Mouse (Mus musculus) heart, embryonic 15.5 days (tissue): ENCODE data around the gene Cdrt4. TPM values are rescaled to one million over a fixed set of nuclear protein-coding genes. Genes with fewer than 3 reads are reported as not detected.

ENCODE experiments used
- ATAC-seq: fragments of 200-750 bp; cut with Nextera tagmentation; replicated peaks from 2 replicates; pipeline ENCODE4 v1.8.0; 2017; ENCODE audit warnings: low read depth, moderate TSS enrichment; ENCODE audit not compliant: insufficient number of reproducible peaks, insufficient read depth, low FRiP score
- H3K27ac ChIP-seq: fragments of 300-500 bp; sonication (generic); 2 replicates; pipeline ENCODE4 v1.5.1; 2015; ENCODE audit warnings: mild to moderate bottlenecking, inconsistent platforms
- H3K27me3 ChIP-seq: fragments of 300-500 bp; sonication (generic); 2 replicates; pipeline ENCODE4 v1.6.1; 2015; ENCODE audit warnings: inconsistent platforms
- H3K36me3 ChIP-seq: fragments of 300-500 bp; sonication (generic); 2 replicates; pipeline ENCODE4 v1.6.1; 2015; ENCODE audit warnings: mild to moderate bottlenecking, inconsistent platforms
- H3K4me1 ChIP-seq: fragments of 300-500 bp; sonication (generic); replicated peaks from 2 replicates; pipeline ENCODE4 v1.6.1; 2015; ENCODE audit warnings: inconsistent platforms
- H3K4me2 ChIP-seq: fragments of 300-500 bp; sonication (generic); 2 replicates; pipeline ENCODE4 v1.6.1; 2015; ENCODE audit warnings: inconsistent platforms, mild to moderate bottlenecking, moderate library complexity
- H3K4me3 ChIP-seq: fragments of 300-500 bp; sonication (generic); 2 replicates; pipeline ENCODE4 v1.5.1; 2015; ENCODE audit warnings: mild to moderate bottlenecking, inconsistent platforms
- H3K9ac ChIP-seq: fragments of 300-500 bp; sonication (generic); 2 replicates; pipeline ENCODE4 v1.6.1; 2015; ENCODE audit warnings: mild to moderate bottlenecking, inconsistent platforms
- H3K9me3 ChIP-seq: fragments of 300-500 bp; sonication (generic); replicated peaks from 2 replicates; pipeline ENCODE4 v1.6.1; 2016; ENCODE audit warnings: inconsistent platforms
- WGBS: fragments of 180-500 bp; shearing (Covaris S2); methylation state at CpG from one replicate; pipeline ENCODE4 v1.1.7; 2015; ENCODE audit warnings: mixed read lengths; 5-methylcytosine and 5-hydroxymethylcytosine counted together
- polyA plus RNA-seq: library from polyadenylated mRNA; unstranded; fragments of >200 nt; fragmentation: Nextera tagmentation; extraction: Ambion mirVana; gene quantifications from 2 replicates; pipeline ENCODE4 v1.2.1, GENCODE M21; 2015

The Cdrt4 gene
- polyA plus RNA-seq, 1 experiment from 2014 or later, result not detected

GRCm38 (mm10) chr11:62921052-62921977 is 29.7 kb upstream of the Cdrt4 start:
- no peaks in the 10 kb centered on the region for H3K9me3 ChIP-seq
- WGBS, result 14% methylated on average over 25 of the region's 25 CpGs
- peaks cover 12% of the 10 kb centered on the region for H3K4me1 ChIP-seq
- H3K27ac ChIP-seq, result peak overlapping the region; percentile 87
- H3K4me2 ChIP-seq, result peak overlapping the region; percentile 67
- no peaks in the 10 kb centered on the region for H3K36me3 ChIP-seq
- H3K4me3 ChIP-seq, result peak overlapping the region; percentile 39
- H3K27me3 ChIP-seq, result no peaks in the 10 kb centered on the region
- peak; percentile 88 for ATAC-seq
- H3K9ac ChIP-seq, result peak overlapping the region; percentile 22; the same call in 1 of the 2 replicates

GRCm38 (mm10) chr11:62924091-62924761 is 26.8 kb upstream of the Cdrt4 start:
- ATAC-seq, result no peak
- H3K4me1 ChIP-seq, result peaks cover 12% of the 10 kb centered on the region
- H3K27me3 ChIP-seq, result no peaks in the 10 kb centered on the region
- H3K9ac ChIP-seq, result no peak overlapping the region
- no peaks in the 10 kb centered on the region for H3K9me3 ChIP-seq
- H3K27ac ChIP-seq, result peak overlapping the region; percentile 38; the same call in 1 of the 2 replicates
- H3K4me3 ChIP-seq, result no peak overlapping the region
- WGBS, result 43% methylated on average over 6 of the region's 6 CpGs
- H3K36me3 ChIP-seq, result no peaks in the 10 kb centered on the region
- no peak overlapping the region for H3K4me2 ChIP-seq

DNA sequence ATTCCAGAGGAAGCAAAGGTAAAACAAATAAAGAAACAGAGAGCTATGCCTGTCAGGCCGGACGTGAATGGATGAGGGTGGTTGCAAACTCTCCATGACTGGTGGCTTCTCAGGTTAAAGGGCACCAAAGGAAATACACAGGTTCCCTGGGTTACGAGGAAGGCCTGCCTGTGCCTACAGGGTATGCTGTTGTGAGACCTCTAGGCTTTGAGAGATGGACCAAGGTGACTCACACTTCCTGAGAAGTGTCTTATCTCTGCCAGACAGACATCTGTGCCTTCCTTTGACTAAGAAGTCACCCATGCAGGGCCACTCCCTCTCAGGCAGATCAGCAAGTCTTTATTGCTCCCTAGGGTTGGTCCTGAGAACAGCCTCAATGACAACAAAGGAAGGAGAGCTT is 21.2 kb upstream of the Cdrt4 start:
- 52% methylated on average over 3 of the region's 3 CpGs for WGBS
- Histone ChIP-seq H3K36me3 (no peaks in the 10 kb centered on the region), H3K4me2 (no peak overlapping the region), H3K9ac (no peak overlapping the region), H3K4me3 (no peak overlapping the region), H3K9me3 (no peaks in the 10 kb centered on the region), H3K27me3 (no peaks in the 10 kb centered on the region), H3K27ac (no peak overlapping the region), H3K4me1 (no peaks in the 10 kb centered on the region)
- ATAC-seq, result 0 out of 2 replicates have a peak, but pooled peaks have one; percentile 27

DNA sequence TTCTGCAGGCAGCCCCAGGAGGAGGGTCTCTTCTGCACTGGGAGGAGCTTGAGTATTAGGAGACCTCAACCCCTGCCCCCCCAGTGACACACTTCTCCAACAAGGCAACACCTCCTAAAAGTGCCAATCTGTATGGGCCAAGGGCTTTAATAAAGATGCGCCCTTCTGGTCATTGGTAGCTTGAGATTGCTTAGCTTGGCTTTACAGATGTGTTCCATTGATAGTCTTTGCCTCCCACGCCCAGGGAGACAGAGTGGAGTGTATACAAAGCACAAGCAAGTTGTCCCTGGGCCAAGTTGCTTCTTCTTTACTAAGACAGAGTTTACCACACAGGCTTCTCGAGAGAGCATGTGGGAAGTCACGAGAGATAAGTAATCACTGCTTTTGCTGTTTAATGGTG is 20.4 kb upstream of the Cdrt4 start:
- no peak overlapping the region for H3K4me3 ChIP-seq
- H3K9ac ChIP-seq, result no peak overlapping the region
- H3K27me3 ChIP-seq, result no peaks in the 10 kb centered on the region
- WGBS, result 60% methylated on average over 4 of the region's 4 CpGs
- ATAC-seq, result no peak
- H3K36me3 ChIP-seq, result no peaks in the 10 kb centered on the region
- no peaks in the 10 kb centered on the region for H3K9me3 ChIP-seq
- H3K4me1 ChIP-seq, result no peaks in the 10 kb centered on the region
- H3K4me2 ChIP-seq, result no peak overlapping the region
- H3K27ac ChIP-seq, result no peak overlapping the region

DNA sequence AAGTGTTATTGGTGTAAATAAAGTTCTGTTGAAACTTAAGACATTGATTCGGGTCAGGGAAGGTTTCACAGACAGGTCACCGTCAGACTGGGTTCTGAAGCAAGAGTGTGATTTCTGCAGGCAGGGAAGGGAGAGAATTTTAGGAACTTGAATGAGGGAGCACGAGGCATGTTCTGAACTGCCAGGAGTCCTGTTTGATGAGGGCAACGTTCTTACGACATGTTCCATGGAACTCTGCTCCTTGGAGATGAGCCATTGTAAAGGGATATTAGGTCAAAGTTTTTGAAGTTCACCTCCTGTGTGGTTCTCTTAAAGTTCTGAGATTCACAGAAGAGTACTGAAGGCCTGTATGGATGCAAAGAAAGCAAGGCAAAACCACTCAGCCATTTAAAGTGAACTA is 19.9 kb upstream of the Cdrt4 start:
- ATAC-seq, result no peak
- H3K27me3 ChIP-seq, result no peaks in the 10 kb centered on the region
- H3K4me3 ChIP-seq, result no peak overlapping the region
- no peaks in the 10 kb centered on the region for H3K9me3 ChIP-seq
- H3K36me3 ChIP-seq, result no peaks in the 10 kb centered on the region
- H3K27ac ChIP-seq, result no peak overlapping the region
- no peak overlapping the region for H3K9ac ChIP-seq
- WGBS, result 72% methylated on average over 5 of the region's 5 CpGs
- H3K4me2 ChIP-seq, result no peak overlapping the region
- H3K4me1 ChIP-seq, result no peaks in the 10 kb centered on the region

DNA sequence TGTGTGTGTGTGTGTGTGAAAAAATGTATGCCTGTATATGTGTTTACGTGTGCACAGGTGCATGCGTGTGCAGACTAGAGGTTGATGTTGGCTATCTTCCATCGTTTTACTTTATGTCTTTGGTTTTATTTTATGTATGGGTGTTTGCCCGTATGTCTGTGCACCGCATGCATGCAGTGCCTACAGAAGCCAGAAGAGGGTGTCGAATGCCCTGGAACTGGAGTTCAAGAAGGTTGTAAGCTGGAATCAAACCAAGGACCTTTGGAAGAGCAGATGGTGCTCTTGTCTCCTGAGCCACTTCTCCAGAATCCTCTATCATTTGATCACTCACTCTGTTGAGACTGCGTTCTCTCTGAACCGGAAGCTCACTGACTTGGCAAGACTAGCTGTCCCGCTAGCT is 17.9 kb upstream of the Cdrt4 start:
- Histone ChIP-seq H3K4me1 (no peaks in the 10 kb centered on the region), H3K9me3 (no peaks in the 10 kb centered on the region), H3K27me3 (no peaks in the 10 kb centered on the region), H3K27ac (no peak overlapping the region), H3K4me3 (no peak overlapping the region), H3K4me2 (no peak overlapping the region), H3K36me3 (no peaks in the 10 kb centered on the region), H3K9ac (no peak overlapping the region)
- WGBS, result 86% methylated on average over 9 of the region's 9 CpGs
- ATAC-seq, result no peak

DNA sequence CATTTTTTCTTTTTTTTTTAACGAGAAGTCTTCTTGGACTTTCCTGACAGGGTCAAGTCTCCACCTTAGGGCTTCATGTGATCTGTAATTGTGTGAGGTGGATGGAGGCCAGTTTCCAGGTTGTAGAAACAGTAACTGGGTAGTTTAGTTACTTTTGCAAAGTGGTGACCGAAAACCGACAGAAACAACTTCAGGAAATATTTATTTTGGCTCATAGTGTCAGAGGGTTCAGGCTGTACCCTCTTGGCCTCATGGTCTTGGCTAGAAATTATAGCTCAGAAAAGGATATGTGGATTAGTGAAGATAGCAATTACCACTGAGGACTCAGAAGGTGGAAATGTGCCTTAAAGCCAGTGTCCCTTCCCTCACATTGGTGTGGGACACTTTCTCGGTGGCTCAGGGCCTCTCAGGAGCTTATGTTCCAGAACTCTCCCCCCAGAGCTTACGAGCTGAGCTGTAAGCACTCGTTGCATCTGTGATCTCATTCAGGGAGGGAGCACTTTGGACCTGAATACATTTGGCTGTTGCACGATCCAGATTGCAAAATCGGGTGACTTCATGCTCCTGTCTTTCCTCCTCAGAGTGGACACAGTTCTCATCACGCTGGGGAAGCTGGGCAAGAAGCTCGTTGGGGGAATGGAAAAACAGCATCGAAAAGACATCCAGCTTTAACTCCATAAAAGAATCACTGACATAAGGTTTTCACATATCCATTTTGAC is 16.0 kb upstream of the Cdrt4 start:
- Histone ChIP-seq H3K9me3 (no peaks in the 10 kb centered on the region), H3K27ac (no peak overlapping the region), H3K4me2 (no peak overlapping the region), H3K9ac (no peak overlapping the region), H3K36me3 (no peaks in the 10 kb centered on the region), H3K4me1 (no peaks in the 10 kb centered on the region), H3K4me3 (no peak overlapping the region), H3K27me3 (no peaks in the 10 kb centered on the region)
- WGBS, result 70% methylated on average over 11 of the region's 11 CpGs
- ATAC-seq, result no peak

DNA sequence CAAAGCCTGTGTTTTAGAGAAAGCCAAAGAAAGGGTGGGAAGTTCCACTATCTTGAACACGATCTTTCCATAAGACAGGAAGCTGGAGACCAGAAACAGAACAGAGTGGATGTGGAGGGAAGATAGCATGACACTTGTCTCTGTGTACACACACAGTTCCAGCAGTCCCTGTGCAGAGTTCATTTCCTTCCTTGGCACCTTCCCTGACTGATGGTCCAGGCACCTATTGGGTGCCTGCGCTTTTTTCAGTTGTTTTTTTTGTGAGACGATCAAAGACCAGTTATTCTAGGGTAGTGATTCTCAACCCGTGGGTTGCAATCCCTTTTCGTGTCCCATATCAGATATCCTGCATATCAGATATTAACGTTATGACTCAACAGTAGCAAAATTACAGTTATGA is 13.0 kb upstream of the Cdrt4 start:
- Histone ChIP-seq H3K4me3 (no peak overlapping the region), H3K4me2 (no peak overlapping the region), H3K9ac (no peak overlapping the region), H3K9me3 (no peaks in the 10 kb centered on the region), H3K36me3 (no peaks in the 10 kb centered on the region), H3K4me1 (no peaks in the 10 kb centered on the region), H3K27ac (no peak overlapping the region), H3K27me3 (no peaks in the 10 kb centered on the region)
- WGBS, result 57% methylated on average over 6 of the region's 6 CpGs
- ATAC-seq, result no peak

GRCm38 (mm10) chr11:62938921-62939320 is 12.1 kb upstream of the Cdrt4 start:
- Histone ChIP-seq H3K9ac (no peak overlapping the region), H3K4me3 (no peak overlapping the region), H3K4me1 (no peaks in the 10 kb centered on the region), H3K27ac (no peak overlapping the region), H3K36me3 (no peaks in the 10 kb centered on the region), H3K27me3 (no peaks in the 10 kb centered on the region), H3K4me2 (no peak overlapping the region), H3K9me3 (no peaks in the 10 kb centered on the region)
- WGBS, result 78% methylated on average over 5 of the region's 5 CpGs
- no peak for ATAC-seq

GRCm38 (mm10) chr11:62940176-62940575 is 10.8 kb upstream of the Cdrt4 start:
- ATAC-seq, result no peak
- Histone ChIP-seq H3K27me3 (no peaks in the 10 kb centered on the region), H3K27ac (no peak overlapping the region), H3K9ac (no peak overlapping the region), H3K4me2 (no peak overlapping the region), H3K36me3 (no peaks in the 10 kb centered on the region), H3K4me1 (no peaks in the 10 kb centered on the region), H3K9me3 (no peaks in the 10 kb centered on the region), H3K4me3 (no peak overlapping the region)
- WGBS, result 46% methylated on average over 3 of the region's 3 CpGs

GRCm38 (mm10) chr11:62943538-62943937 is 7.5 kb upstream of the Cdrt4 start:
- no peak overlapping the region for H3K4me3 ChIP-seq
- ATAC-seq, result no peak
- H3K27me3 ChIP-seq, result no peaks in the 10 kb centered on the region
- no peak overlapping the region for H3K27ac ChIP-seq
- H3K9ac ChIP-seq, result no peak overlapping the region
- no peaks in the 10 kb centered on the region for H3K36me3 ChIP-seq
- H3K4me2 ChIP-seq, result no peak overlapping the region
- H3K9me3 ChIP-seq, result no peaks in the 10 kb centered on the region
- no peaks in the 10 kb centered on the region for H3K4me1 ChIP-seq
- 52% methylated on average over 6 of the region's 6 CpGs for WGBS
